Mouse (Mus musculus) urinary bladder, adult 18-20 months (tissue): Measurements from ENCODE around the gene Cadm3.
A peak's percentile ranks its signal among the peaks of the same experiment; 100 is the strongest.

Source experiments
- DNase-seq, 2 experiments: peaks; one replicate each; pipeline ENCODE4 v3.0.0; 2022; ENCODE audit warnings: low spot score in 2 of 2, mixed read lengths in 2 of 2

Gene Cadm3

DNA sequence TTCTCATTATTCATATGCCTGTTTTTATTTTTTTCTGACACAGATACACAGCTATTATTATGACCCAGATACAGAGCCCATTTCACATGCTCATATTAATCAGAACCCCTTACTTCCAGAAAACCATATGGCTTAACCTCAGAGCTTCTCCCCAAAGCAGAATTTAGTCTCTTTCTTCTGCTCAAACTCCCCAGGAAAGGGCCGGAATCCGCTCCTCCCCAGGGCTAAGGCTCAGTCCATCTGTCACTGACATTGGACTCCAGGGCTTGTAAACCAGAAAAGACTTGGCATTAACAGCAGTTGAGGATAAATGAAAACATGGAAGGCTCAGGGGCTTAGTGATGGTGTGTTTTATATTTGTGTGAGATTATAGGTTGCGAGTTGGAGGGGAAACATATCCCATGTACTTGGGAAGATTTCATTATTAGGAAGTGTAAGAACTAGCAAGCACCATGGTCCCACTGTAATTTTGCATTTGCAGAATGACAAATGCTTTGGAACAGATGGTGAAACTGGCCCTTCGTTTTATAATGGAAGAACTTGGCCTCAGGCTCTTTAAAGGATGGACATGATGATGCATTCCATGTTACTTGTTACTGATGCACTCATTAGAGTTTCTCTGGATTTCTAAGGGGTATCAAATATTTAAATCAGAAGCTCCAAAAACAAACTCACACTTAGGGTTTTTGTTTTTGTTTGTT, 7.8 kb downstream of the Cadm3 start:
- no peak for DNase-seq

DNA sequence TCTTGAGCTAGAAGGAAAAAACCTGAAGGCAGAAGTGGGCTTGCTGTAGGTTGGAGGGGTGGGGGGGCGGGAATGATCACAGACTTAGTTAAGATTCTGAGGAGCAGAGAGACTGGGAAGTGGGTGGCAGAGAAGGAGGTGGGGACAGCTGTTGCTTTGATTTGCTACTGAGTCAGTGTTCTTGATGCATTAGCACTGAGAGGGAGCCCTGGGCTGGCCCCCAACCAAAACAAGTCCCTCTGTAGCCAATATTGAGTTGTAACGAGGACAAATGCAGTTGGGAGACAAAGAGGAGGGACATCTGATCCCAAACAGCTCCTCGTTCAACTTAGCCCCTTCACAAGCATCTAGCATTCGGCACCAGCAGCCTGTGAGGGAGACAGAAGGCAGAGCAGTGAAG, 9.7 kb downstream of the Cadm3 start:
- DNase-seq: no peak

DNA sequence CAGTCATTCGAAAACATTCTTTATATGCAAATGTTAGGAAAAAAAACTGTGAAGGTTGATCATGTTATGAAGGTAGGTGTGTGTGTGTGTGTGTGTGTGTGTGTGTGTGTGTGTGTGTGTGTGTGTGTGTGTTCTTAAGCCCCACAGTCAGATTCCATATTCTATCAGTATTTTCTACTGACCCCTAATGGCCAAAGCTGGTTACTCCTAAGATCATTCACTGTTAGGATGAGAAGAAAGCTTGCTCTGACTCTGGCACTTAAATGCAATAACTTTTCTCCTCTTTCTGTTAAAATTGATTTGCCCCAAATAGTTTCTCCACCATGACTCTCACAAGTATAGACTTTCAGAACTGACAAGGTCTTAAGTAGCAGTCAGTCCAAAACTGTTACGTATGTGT, 10.8 kb downstream of the Cadm3 start:
- DNase-seq: no peak

DNA sequence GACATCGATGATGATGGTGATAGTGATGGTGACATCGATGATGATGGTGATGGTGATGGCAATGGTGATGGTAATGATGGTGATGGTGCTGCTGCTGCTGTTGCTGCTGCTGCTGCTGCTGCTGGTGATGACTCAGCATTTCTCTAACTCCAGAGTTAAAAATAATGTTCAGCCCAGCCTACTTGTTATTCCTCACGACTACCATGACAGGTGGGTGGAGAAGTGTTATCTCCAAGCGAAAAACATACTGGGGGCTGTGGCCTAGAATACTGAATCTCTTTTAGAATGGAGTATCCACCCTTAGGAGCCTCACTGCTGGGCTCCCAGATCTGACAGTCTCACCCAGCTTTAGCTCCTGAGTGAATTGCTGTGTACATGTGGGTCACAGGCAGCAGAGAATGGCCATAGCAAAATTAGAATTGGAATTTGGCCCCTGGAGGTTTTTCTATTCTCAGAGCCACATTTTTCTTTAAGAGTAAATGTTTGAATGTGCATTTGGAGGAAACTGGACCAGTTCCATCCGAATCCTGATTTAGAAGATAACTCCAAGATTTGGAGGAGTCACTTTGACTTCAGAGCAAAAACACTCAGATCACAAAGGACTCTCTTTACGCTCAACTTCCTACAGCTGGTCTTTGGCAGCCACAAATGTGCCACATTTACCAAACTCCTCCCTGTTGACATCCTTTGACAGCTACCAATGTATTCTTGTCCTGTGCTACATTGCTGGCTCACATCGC, 12.2 kb downstream of the Cadm3 start:
- no peak for DNase-seq

DNA sequence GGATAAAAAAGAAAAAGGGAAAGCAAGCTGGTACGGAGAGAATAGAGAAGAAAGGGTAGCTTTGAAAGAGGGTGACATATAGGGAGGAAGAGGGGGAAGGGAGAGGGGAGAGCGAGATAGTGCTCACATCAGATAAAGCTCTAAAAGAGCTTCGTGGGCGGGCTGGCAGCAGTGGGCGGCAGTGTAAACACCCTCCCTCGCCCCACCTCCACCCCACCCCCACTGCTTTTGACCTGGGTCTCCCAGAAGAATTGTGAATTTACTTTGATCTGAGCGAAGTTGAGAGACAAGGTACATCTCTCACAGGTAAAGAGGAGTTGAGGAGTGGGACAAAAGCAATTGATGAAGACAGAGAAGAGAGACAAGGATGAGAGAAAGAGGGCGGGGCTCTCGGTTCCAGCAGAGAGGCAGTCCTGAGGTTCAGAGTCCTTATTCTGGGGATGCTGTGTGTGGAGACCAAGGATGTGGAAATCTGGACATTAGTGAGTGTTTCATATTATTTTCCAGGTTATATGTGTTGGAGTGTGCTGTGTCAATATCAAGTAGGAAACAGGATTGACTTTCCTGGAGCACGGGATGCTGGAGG, 17.0 kb downstream of the Cadm3 start, which contains the start of gene Aim2:
Gene Aim2 (plus strand): TSS at position 508 of the 586 bp plus-strand sequence.
- DNase-seq: no peak

DNA sequence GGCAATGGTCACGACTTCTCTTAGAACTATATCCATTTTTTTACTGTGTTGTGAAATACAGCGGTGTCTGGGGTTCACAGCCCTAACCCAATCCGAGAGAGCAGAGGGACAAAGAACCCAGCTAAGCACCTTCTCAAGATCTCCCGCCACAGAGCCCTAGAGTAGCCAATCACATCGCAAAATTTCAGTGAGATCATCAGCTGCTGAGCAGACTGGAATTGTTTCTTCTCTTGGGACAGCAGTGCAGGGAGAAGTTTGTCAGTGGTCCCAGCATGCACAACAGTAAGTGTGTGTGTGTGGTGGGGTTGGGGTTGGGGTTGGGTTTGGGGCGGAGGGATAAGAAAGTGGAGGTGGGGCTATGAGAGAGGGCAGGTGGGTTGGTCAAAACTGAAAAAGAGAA, 17.5 kb downstream of the Cadm3 start:
- DNase-seq: peak in 1 of 2 experiments; percentile 28

DNA sequence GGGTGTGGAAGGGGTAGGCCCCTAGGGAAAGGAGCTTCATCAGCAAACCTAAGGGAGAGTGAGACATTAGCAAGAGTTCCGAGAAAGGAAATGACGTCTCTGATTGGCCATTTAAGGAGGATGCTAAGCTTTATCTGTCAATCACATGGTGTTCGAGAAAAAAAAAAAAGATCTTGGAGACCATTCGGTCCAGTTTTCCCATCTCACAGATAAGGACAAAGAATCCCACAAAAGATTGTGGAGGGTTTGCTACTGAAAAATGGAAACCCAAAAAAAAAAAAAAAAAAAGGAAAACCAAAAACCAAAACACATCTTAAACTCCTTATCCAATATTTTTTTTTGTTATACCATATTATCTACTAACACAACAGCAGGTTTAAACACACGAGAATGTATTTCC, 18.3 kb downstream of the Cadm3 start:
- DNase-seq: no peak

DNA sequence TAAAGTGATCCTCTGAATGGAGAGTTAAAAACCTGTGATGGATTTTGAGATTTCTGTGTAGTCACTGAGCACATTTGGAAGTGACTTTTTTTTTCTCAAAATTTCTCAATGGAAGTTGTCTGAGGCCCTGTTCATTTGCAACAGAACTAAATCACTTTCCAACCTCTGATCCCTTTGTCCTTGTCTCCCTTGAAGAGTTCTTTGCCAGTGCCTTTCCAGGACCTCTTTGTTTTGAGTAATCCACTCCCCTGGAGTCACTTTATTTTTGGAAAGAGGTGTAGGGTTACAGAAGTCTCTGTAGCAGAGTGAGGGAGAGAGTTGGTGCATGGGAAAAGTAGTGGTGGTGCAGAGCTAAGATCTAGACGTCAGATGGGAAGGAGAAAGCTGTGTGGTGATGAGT, 19.0 kb downstream of the Cadm3 start:
- no peak for DNase-seq

DNA sequence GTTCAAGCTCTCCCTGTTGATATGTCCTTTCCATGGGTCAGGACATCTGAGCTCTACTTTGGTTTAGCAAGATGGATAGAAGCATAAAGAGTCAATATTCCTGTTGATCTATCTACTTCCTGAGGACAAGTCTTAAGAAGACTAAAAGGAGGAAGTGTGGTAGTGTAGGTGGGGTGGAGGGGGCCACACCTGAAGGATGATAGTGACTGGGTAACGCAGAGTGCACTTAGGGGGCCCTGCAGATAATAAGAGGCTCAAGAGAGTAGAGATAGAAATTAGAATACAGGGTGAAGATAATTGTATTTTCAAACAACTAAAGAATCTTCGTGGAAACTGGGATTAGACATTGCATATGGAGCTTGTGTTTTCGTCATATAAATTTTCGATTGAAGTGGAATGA, 22.4 kb downstream of the Cadm3 start:
- DNase-seq: no peak

DNA sequence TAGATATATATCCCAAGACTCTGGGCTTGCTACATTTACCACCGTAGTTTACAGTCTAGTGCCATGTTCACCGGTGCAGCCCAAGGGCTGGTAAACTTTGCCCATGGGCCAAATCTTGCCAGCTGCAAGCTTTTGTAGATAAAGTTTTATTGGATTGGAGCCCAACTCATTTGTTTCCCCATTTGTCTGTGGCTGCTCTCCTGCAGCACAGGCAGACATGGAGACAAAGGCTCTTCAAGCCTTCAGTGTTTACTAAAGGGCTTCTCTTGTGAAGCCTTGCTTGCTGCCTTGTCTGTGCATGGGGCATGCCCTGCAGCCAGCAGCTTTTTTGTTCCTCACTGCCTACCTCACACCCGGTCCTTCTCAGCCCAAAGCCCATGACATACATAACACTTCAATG, 23.6 kb downstream of the Cadm3 start:
- DNase-seq: no peak

DNA sequence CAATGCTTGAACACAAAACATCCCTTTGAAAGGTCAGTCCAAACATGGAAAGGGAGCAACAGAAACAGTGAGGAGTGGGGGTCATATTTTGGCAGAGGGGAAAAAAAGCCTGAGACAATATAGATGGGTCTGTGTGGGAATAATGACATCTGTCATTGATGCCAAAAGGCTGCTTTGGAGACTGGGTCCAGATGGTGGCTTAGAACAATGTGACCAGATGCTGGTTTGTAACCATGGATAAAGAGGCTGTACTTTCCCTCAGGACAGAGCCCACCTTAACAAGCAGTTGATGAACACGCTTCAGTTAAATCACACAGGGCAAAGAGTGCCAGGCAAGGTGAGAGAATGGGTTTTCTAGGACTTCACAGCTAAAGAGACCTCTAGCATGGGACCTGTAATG, 25.1 kb downstream of the Cadm3 start:
- no peak for DNase-seq

DNA sequence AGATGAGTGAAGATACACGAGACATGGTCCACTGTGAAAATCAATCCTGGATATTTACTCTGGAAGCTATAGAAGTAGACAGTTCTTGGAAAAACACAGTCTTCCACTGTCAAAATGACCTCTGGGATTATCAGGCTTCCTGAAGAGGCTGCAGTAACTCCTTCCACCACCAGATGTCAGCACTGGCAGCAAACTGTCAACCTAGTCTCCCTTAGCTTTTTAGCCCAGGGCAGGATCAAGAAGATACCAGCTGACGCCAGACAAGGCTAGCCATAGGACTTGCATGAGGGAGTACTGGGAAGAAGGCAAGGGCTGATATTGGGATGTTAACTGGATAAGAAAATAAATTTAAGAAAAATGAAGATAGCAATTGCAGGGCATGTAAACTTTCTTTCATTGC, 28.0 kb downstream of the Cadm3 start:
- peak in 1 of 2 experiments; percentile 30 for DNase-seq

DNA sequence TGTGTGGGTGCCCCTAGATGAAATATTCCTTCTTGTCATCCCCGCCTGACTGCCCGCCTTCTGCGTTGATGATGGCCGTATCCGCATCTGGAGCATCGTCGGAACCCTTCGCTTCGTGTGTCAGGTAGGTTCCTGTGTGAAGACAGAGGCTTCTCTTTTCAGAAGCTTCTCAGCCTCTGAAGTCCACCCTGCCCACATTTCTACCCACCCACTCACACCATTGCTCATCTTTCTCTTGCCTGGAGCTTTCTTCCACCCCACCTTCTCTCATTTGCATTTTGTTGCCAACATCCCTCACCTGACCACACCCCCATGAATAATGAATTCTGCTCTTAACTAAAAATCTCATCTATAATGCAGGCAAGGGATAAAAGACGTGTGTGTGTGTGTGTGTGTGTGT, 30.5 kb downstream of the Cadm3 start:
- no peak for DNase-seq

DNA sequence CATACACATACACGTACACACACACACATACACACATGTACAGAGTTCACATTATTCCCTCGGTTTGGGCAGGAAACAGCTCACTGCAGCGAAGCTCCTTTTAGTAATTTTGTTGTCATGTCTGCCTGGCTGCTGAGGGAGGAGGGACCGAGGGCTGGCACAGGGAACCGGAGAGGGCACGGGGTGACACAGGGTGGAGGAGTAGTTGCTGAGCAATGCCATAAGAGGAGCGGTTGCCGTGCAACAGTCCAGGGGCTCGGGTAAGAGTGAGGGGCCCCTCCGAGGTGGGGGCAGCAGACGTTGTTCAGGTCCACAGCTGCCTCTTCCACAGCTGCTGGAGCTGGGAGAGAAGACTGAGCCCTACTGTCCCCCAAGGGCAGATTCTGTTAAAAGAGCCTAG, 31.6 kb downstream of the Cadm3 start:
- DNase-seq: no peak

DNA sequence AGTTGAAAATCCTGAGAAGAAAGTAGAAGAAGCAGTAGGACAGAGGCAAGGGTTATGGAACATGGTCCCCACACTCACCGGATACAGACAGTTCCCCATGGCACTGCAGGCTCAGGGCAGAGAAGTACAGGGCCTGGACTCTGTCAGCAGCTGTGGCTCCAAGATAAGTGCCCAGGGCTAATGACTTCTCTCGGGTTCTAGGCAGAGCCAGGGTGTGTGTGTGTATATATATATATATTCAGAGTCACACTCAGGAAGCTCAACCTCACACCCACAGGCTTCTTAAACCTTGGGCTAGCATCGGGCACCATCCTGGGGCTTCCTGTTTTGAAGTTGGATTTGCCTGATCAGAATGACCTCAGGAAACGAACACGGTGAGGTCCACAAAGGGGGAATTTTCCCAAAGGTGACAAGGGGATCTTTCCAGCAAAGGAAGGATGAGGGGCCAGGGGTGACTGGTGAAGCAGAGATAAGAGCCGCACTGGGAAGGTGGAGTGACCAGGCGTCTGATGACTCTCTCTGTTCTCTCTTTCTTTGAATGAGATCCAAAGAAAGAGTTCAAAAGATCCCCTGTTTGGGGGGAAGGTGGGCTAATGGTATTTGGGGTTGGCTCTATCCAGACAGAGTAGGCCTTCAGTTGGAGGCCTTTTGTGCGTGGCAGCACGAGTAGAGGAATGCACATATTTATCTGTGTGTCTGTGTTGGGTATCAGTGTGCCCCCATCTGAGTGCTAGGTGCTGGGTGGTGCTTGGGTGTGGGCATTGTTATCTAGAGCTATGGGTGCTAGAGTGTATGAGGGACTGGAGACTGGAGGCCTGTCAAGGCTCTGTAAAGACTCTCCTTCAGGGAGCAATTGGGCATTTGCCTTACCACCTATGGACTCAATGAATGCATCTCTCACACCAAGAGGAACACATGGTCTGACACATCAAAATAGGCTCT, 33.9 kb downstream of the Cadm3 start, which contains the start of gene Ackr1:
Gene Ackr1 (minus strand): TSS at position 439 of the 942 bp plus-strand sequence.
- no peak for DNase-seq

DNA sequence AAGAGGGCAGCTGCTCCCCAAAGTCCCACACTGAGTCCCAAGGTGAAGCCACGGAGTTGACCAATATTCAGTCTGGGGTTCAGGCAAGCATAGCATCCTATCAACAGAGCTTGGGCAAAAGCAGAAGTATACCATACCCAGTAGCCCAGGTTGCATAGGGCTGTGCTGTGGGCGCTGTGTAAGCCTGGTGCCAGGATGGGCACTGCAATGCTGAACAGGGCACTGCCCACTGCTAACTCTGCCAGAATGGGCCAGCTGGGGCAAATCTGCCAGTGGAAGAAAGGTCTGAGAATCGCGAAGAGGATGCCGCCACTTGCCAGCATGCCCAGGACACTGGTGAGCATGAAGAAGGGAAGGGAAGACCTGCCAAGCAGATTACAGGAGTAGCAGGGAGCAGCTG, 35.1 kb downstream of the Cadm3 start:
- no peak for DNase-seq

DNA sequence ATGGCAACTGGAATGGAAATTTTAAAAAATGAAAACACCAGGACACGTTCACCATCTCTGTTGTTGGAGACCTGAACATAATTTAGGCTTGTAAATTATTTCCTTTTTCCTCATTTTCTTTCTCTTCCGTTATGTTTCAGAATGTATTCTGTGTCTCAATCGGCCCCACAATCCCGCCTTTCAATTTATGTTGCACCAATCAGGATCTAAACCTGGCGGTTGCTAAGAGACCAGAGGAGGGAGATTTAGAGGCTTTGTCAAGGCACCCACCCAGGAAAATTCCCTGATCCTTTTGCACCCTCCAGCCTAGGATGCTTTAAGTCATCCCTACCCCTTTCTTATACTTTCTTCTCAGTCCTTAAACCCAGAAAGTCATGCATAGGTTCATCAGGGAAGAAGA, 37.8 kb downstream of the Cadm3 start:
- DNase-seq: no peak

DNA sequence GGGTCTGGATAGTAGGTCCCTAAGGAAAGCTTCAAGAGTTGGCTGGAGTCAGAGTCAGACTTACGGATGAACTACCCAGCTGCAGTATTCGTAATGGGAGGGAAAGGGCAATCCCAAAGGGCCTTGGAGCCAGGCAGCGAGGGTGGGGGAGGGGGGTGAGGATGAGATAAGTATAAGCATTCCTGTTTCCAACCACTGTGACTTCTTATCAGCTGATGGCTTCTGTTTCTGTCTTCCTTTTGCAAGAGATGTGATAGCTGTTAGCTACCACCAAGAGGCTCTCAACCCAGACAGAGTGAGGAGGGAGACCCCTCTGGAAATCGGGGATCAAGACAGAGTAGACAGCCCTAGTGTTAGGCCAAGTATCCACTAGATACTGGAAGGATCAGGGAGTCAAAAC, 38.3 kb downstream of the Cadm3 start:
- DNase-seq: no peak

DNA sequence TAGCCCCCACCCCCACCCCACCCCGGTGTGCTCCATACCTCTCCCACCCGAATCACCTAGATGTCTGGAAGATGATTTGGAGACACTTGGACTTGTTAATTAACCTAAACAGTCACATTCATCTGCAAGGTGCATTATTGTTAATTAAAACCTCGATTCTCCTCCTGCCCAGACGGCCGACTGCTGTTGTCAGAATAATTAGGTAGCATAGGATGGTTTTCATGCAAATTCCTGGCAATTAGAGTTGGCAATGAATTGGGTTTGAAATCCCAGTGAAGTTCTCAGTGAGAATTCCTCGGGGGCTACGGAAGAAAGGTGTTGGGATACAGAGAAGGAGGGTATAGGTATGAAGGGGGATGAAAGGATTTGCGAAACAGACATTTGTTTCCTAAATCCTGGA, 39.0 kb downstream of the Cadm3 start:
- DNase-seq: no peak

DNA sequence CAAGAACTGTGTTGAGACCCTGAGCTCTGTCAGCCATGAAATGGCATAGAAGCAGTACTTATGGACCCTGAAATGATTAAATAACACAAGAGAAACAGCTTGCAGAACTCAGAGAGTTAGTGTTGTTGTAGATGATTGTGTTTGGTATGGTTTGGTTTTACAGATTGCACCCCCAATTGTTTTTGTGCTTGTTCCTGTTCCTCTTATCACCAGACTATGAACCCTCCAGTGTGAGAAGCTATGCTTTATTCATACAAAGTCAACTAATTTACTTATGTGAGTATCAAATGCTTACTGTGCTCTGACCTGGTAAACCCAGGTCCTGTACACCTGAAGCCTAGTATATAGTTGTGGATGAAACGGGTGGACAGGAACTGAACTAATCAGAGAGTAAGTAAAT, 40.9 kb downstream of the Cadm3 start:
- DNase-seq: no peak

DNA sequence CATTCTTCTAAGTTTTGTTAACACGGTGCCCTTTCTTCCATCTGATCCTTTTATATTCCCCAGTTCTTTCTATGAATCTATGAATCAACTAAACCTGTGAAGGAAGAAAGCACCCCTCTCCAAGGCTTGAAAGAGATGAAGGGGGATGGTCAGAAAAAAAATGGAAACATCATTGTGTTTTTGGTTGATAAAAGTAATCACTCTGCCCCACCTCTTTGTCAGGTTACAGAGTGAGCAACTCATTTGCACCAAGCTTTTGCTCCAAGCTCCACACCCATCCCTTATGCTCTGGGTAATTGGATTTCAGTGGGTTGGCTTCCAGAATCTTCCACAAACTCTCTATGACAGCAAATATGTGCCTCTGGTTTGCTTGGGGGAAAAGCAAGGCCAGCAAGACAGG, 42.1 kb downstream of the Cadm3 start:
- DNase-seq: no peak

DNA sequence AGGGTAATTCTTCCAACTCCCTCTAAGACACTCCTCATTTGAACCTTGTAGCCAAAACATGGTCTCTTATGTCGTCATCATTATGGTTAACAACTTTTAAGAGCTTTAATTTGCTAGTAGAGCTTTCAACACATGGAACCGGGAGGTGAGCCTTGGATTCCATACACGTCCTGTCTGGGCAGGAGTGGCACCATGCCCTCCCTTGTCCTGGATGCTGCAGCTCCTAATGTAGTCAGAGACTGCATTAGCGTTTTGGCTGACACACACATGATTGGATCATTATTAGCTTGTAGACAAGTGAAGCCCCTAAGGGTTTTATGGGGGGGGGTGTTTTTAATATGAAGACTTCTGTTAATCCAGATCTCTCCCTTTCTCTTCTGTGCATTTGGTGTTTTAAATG, 42.5 kb downstream of the Cadm3 start:
- DNase-seq: no peak
